Mouse (Mus musculus) kidney, embryonic 15.5 days (tissue): ENCODE results near the gene Mterf1b. TPM values are rescaled to one million over a fixed set of nuclear protein-coding genes. Genes with fewer than 3 reads are reported as not detected.

Source experiments
- polyA plus RNA-seq: library from polyadenylated mRNA; unstranded; fragments of >200 nt; fragmentation: Nextera tagmentation; extraction: Ambion mirVana; gene quantifications from 2 replicates; pipeline ENCODE4 v1.2.1, GENCODE M21; 2015

Mterf1b gene
- polyA plus RNA-seq, 1 experiment from 2014 or later: 3.5 TPM

Other genes starting within 250 kb of the Mterf1b start
- gene Cyp51, start 87.6 kb upstream of the Mterf1b start, polyA plus RNA-seq: 64.4 and 65.8 TPM in 2 replicates